Mouse (Mus musculus) midbrain, postnatal 0 days (tissue): ENCODE measurements at regions not wholly inside any gene's neighbourhood (a gene's known extent, or its start where the extent isn't known, plus 50 kb on each side); places are given as distances from the start of the nearest gene placed in this dataset.

ENCODE experiments used
- ATAC-seq: fragments of 200-750 bp; cut with Nextera tagmentation; 2 replicates; pipeline ENCODE4 v1.8.0; 2017; ENCODE audit warnings: moderate number of reproducible peaks, mild to moderate bottlenecking, moderate TSS enrichment, moderate library complexity; ENCODE audit not compliant: low FRiP score
- DNase-seq: peaks from one replicate; pipeline ENCODE4 v3.0.0-alpha.2; 2015; ENCODE audit warnings: low spot score
- H3K27ac ChIP-seq: fragments of 300-500 bp; sonication (generic); 2 replicates; pipeline ENCODE4 v1.5.1; 2014; ENCODE audit warnings: low read depth, mild to moderate bottlenecking, low read length, mixed read lengths
- H3K27me3 ChIP-seq: fragments of 300-500 bp; sonication (generic); 2 replicates; pipeline ENCODE4 v1.6.1; 2014; ENCODE audit warnings: low read length, control low read depth, mixed read lengths; ENCODE audit not compliant: insufficient read depth
- H3K36me3 ChIP-seq: fragments of 300-500 bp; sonication (generic); 2 replicates; pipeline ENCODE4 v1.6.1; 2014; ENCODE audit warnings: low read length, control low read depth, mixed read lengths; ENCODE audit not compliant: insufficient read depth
- H3K4me1 ChIP-seq: fragments of 300-500 bp; sonication (generic); 2 replicates; pipeline ENCODE4 v1.6.1; 2014; ENCODE audit warnings: mild to moderate bottlenecking, control low read depth, antibody characterized with exemption, low read length, mixed read lengths; ENCODE audit not compliant: insufficient read depth
- H3K4me2 ChIP-seq: fragments of 300-500 bp; sonication (generic); 2 replicates; pipeline ENCODE4 v1.6.1; 2014; ENCODE audit warnings: low read depth, mild to moderate bottlenecking, low read length, mixed read lengths; ENCODE audit not compliant: poor library complexity, severe bottlenecking
- H3K4me3 ChIP-seq: fragments of 300-500 bp; sonication (generic); 2 replicates; pipeline ENCODE4 v1.5.1; 2014; ENCODE audit warnings: low read depth, mild to moderate bottlenecking, low read length, moderate library complexity
- H3K9ac ChIP-seq: fragments of 300-500 bp; sonication (generic); replicated peaks from 2 replicates; pipeline ENCODE4 v1.6.1; 2014; ENCODE audit warnings: mild to moderate bottlenecking, low read length, moderate library complexity, mixed read lengths; ENCODE audit not compliant: poor library complexity, severe bottlenecking
- H3K9me3 ChIP-seq: fragments of 300-500 bp; sonication (generic); 2 replicates; pipeline ENCODE4 v1.6.1; 2016; ENCODE audit warnings: low read length, control low read depth
- CTCF ChIP-seq: IDR thresholded peaks from 2 replicates; pipeline ENCODE4 v1.5.1; 2016; ENCODE audit warnings: antibody characterized with exemption, mild to moderate bottlenecking
- WGBS: fragments of 180-500 bp; shearing (Covaris S2); extraction: QIAGEN DNeasy Blood & Tissue Kit; methylation state at CpG from one replicate; pipeline ENCODE4 v1.1.7; 2014; 5-methylcytosine and 5-hydroxymethylcytosine counted together

DNA sequence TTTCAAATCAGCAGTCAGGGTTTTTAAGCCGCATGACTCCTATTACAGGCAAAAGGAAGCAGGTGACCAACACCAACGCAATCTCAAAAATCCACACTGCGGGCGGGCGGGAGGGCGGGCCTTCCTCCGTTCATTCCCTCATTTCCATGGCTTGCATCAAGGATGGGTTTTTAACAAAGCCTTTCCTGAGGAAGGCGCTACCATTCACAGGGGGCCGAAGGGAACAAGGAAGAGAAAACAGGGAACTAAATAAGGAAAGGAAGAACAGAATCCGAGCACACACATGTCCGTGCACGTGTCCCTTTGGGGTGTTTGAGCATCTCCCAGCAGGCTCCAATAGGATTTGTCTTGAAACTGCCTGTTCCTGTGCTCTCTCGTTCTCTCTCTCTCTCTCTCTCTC, 421.0 kb upstream of the Jarid2 start:
- Histone ChIP-seq H3K27me3 (no peaks in the 10 kb centered on the region), H3K27ac (no peak overlapping the region), H3K4me3 (no peak overlapping the region), H3K36me3 (no peaks in the 10 kb centered on the region), H3K4me2 (no peak overlapping the region), H3K4me1 (no peaks in the 10 kb centered on the region), H3K9me3 (no peaks in the 10 kb centered on the region), H3K9ac (no peak overlapping the region)
- no peak for TF ChIP-seq CTCF
- ATAC-seq: no peak
- 55% methylated on average over 13 of the region's 13 CpGs for WGBS
- DNase-seq: no peak

DNA sequence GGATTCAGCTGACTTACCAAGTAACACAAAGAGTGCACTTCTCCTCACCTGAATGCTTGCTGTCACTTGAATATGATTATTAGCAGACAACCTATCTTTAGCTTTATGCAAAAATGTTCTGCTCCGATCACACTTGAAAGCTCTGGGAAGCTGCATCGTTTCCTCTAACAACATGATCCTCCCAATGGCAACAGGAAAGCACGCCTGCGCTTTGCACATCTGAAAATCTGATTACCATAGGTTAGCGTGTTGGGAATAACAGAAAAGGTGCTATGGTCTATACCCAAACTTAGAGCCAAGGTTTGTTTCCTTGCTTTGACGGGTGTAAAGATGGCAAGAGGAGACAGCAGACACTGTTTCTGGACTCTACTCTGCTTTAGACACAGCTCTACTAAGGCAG, 417.0 kb upstream of the Jarid2 start:
- no peak for TF ChIP-seq CTCF
- no peak overlapping the region for H3K27ac ChIP-seq
- no peaks in the 10 kb centered on the region for H3K9me3 ChIP-seq
- ATAC-seq: no peak
- no peaks in the 10 kb centered on the region for H3K4me1 ChIP-seq
- H3K9ac ChIP-seq: no peak overlapping the region
- H3K4me3 ChIP-seq: no peak overlapping the region
- no peak for DNase-seq
- no peak overlapping the region for H3K4me2 ChIP-seq
- no peaks in the 10 kb centered on the region for H3K36me3 ChIP-seq
- 77% methylated on average over 6 of the region's 6 CpGs for WGBS
- H3K27me3 ChIP-seq: no peaks in the 10 kb centered on the region

DNA sequence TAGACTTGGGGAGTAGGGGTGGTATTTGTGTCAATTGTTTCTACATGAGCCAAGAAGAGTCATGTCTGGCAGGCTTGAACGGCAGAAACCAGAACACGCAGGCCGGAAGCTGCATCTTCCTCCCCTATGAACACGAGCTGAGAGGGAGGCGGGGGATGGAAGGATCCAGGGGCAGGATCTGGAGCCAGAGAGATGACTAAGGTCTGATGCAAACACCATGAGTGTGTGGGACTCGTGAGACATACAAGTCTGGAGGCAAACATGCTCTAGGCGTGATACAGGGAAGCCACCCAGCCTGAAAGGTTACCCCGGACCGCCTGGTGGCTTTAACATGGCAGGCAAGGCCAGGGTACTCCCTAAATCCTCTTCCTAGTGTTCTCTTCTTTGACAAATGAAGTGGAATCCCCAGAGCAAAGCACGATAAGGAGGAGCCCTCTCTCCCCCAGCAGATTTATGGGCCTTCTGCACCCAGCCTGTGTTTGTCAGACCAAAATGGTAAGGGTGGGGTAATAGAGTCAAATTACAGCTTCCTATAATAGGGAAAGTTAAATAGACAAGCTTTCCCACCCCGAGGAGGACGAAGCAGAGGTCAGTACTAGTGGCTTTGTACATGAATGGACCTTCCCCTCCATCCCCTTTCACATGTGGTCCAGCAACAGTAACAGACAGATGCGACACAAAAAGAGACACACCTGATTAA, 412.4 kb upstream of the Jarid2 start:
- Histone ChIP-seq H3K36me3 (no peaks in the 10 kb centered on the region), H3K9me3 (no peaks in the 10 kb centered on the region), H3K27me3 (no peaks in the 10 kb centered on the region), H3K4me2 (no peak overlapping the region), H3K4me1 (no peaks in the 10 kb centered on the region), H3K4me3 (no peak overlapping the region), H3K27ac (no peak overlapping the region), H3K9ac (no peak overlapping the region)
- ATAC-seq (no peak), DNase-seq (no peak)
- no peak for TF ChIP-seq CTCF
- 67% methylated on average over 13 of the region's 13 CpGs for WGBS

DNA sequence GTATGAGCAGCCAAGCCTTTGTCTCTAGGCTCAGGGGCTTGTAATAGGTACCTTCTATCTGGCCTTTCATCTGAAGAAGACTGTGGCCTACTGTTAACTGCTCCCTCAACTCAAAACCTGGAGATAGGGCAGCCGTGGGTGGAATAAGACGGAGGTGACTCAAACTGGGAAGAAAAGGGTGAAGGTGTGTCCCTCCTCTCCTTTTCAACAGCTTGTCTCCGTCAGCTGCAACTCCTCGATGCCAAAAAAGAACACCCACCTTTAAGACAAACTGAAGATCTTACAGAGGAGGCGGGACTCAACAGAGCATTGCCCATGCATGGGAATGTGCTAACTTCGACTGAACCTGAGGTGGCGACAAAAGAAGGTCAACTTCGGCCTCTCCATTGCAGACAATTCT, 411.7 kb upstream of the Jarid2 start:
- Histone ChIP-seq H3K4me1 (no peaks in the 10 kb centered on the region), H3K36me3 (no peaks in the 10 kb centered on the region), H3K9ac (no peak overlapping the region), H3K27ac (no peak overlapping the region), H3K4me3 (no peak overlapping the region), H3K9me3 (no peaks in the 10 kb centered on the region), H3K27me3 (no peaks in the 10 kb centered on the region), H3K4me2 (no peak overlapping the region)
- no peak for TF ChIP-seq CTCF
- 75% methylated on average over 8 of the region's 8 CpGs for WGBS
- DNase-seq (no peak), ATAC-seq (no peak)

DNA sequence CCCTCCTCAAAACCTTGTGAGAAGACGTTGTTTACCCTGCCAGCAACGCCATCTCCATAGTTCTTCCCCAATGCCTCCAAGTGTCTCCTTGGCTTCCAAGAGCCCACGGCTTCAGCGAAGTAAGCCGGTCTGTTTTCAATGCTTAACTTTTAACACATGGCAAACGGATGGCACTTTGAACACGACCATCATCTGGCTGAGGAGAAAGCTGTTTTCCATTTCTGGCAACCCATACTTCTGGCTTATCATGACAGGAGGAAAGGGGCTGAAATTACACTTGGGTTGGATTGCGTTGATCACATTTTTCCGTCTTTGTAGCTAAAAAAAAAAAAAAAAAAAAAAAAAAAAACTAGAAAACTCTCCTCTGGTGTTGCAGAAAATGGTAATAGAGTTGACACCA, 410.2 kb upstream of the Jarid2 start:
- no peaks in the 10 kb centered on the region for H3K4me1 ChIP-seq
- no peaks in the 10 kb centered on the region for H3K27me3 ChIP-seq
- H3K9ac ChIP-seq: no peak overlapping the region
- no peak overlapping the region for H3K27ac ChIP-seq
- no peak overlapping the region for H3K4me2 ChIP-seq
- H3K36me3 ChIP-seq: no peaks in the 10 kb centered on the region
- H3K9me3 ChIP-seq: no peaks in the 10 kb centered on the region
- DNase-seq: no peak
- WGBS: 90% methylated on average over 9 of the region's 9 CpGs
- TF ChIP-seq CTCF: no peak
- no peak overlapping the region for H3K4me3 ChIP-seq
- no peak for ATAC-seq

DNA sequence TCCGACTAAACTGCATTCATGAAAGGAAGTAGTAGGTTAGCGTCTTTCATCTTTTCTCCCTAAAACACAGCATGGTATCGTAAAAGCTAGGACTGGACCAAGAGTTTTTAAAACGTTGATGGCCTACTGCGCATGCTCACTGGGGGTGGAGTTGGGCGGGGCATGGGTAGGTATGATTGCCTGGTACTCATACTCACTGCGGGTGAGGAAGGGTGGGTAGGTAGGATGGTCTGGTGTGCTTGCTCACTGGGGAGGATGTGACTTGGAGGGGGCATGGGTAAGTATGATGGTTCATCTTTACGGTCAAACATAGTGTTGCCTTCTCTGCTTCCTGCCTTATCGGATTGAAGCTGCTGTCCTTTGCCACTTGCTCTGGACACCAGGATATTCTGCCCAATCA, 409.8 kb upstream of the Jarid2 start:
- 93% methylated on average over 9 of the region's 9 CpGs for WGBS
- no peak for ATAC-seq

More for the DNA sequence above, 409.8 kb upstream of the Jarid2 start:
- Histone ChIP-seq H3K4me1 (no peaks in the 10 kb centered on the region), H3K27me3 (no peaks in the 10 kb centered on the region), H3K9me3 (no peaks in the 10 kb centered on the region), H3K9ac (no peak overlapping the region), H3K4me2 (no peak overlapping the region), H3K4me3 (no peak overlapping the region), H3K27ac (no peak overlapping the region), H3K36me3 (no peaks in the 10 kb centered on the region)
- no peak for TF ChIP-seq CTCF
- DNase-seq: no peak
